17 mouse cellular contexts compared by ENCODE assay signal in genomic region chr10:92455195-92455594, GRCm38 (mm10).
"Had no signal": no experiment of that assay in that cellular context is flagged by ENCODE, and none has a peak within 500 bp of the region (broad histone marks: within the 10 kb centered on the region; RNA-seq: fewer than 3 reads in every experiment).

No protein-coding gene starts in this region.

- H3K4me1 ChIP-seq: neural tube, embryonic 12.5 days; neural tube, embryonic 13.5 days; stomach, embryonic 15.5 days had no signal

- H3K9ac ChIP-seq: neural tube, embryonic 12.5 days; neural tube, embryonic 13.5 days; neural tube, embryonic 15.5 days; stomach, embryonic 15.5 days had no signal

- DNase-seq: retina, postnatal 1 day; right cerebral cortex, adult 18-20 months; right cerebral cortex, postnatal 14 days; right cerebral cortex, postnatal 25 days; right cerebral cortex, postnatal 4 days; spleen, adult 18-20 months; thymus, adult 18-20 months; thymus, adult 2 months; thymus, postnatal 14 days; thymus, postnatal 25 days; thymus, postnatal 36 days; thymus, postnatal 4 days had no signal

- H3K4me2 ChIP-seq: neural tube, embryonic 12.5 days; neural tube, embryonic 13.5 days; neural tube, embryonic 15.5 days; stomach, embryonic 15.5 days had no signal

- H3K27me3 ChIP-seq: neural tube, embryonic 12.5 days; neural tube, embryonic 13.5 days; neural tube, embryonic 15.5 days; stomach, embryonic 15.5 days had no signal

- H3K27ac ChIP-seq: neural tube, embryonic 12.5 days; neural tube, embryonic 13.5 days; neural tube, embryonic 15.5 days; stomach, embryonic 15.5 days; stomach, postnatal 0 days had no signal

- H3K36me3 ChIP-seq: neural tube, embryonic 12.5 days; neural tube, embryonic 13.5 days; neural tube, embryonic 15.5 days; stomach, embryonic 15.5 days had no signal

- H3K4me3 ChIP-seq: neural tube, embryonic 12.5 days; neural tube, embryonic 13.5 days; neural tube, embryonic 15.5 days; stomach, embryonic 15.5 days had no signal

- H3K9me3 ChIP-seq: neural tube, embryonic 12.5 days; neural tube, embryonic 13.5 days; neural tube, embryonic 15.5 days; stomach, embryonic 15.5 days had no signal
